Mouse (Mus musculus): ENCODE measurements around the gene Spata20. TPM values are rescaled to one million over a fixed set of nuclear protein-coding genes. Genes with fewer than 3 reads are reported as not detected.
A peak's percentile ranks its signal among the peaks of the same experiment; 100 is the strongest.

Spata20 gene
- polyA plus RNA-seq, 1 experiment from 2014 or later: not detected

GRCm38 (mm10) chr11:94475722-94476121, 10.3 kb downstream of the Spata20 start:
- H3K9ac ChIP-seq (ENCODE audit: low read length): no peak overlapping the region
- H3K4me1 ChIP-seq (replicated peaks; ENCODE audit: control insufficient read depth, insufficient read depth, low read length): peaks cover 12% of the 10 kb centered on the region; the same call in 1 of the 2 replicates
- H3K4me2 ChIP-seq (ENCODE audit: low read depth, low read length, severe bottlenecking): no peak overlapping the region
- no peak overlapping the region for H3K27ac ChIP-seq (ENCODE audit: low read depth, low read length)
- H3K9me3 ChIP-seq (ENCODE audit: control insufficient read depth, low read length): no peaks in the 10 kb centered on the region
- WGBS: 18% methylated on average over 11 of the region's 11 CpGs
- H3K4me3 ChIP-seq (ENCODE audit: low read depth, low read length): no peak overlapping the region
- no peak for ATAC-seq (replicated peaks; ENCODE audit: low FRiP score)
- DNase-seq (ENCODE audit: low spot score): no peak
- peaks cover 22% of the 10 kb centered on the region for H3K27me3 ChIP-seq (ENCODE audit: control insufficient read depth, insufficient read depth, low read length)
- no peaks in the 10 kb centered on the region for H3K36me3 ChIP-seq (ENCODE audit: control insufficient read depth, insufficient read depth, low read length)

- ATAC-seq (replicated peaks; ENCODE audit: low FRiP score): no peak; the same call in 1 of the 2 replicates
- no peaks in the 10 kb centered on the region for H3K9me3 ChIP-seq (ENCODE audit: control insufficient read depth, low read length)
- peak overlapping the region; percentile 77 for H3K4me3 ChIP-seq (ENCODE audit: low read depth, low read length)
- H3K9ac ChIP-seq (ENCODE audit: low read length): no peak overlapping the region
- H3K27me3 ChIP-seq (ENCODE audit: control insufficient read depth, insufficient read depth, low read length): peaks cover 22% of the 10 kb centered on the region
- H3K4me1 ChIP-seq (replicated peaks; ENCODE audit: control insufficient read depth, insufficient read depth, low read length): peaks cover 17% of the 10 kb centered on the region
- 1% methylated on average over 11 of the region's 11 CpGs for WGBS
- H3K36me3 ChIP-seq (ENCODE audit: control insufficient read depth, insufficient read depth, low read length): no peaks in the 10 kb centered on the region
- peak overlapping the region; percentile 100 for H3K4me2 ChIP-seq (ENCODE audit: low read depth, low read length, severe bottlenecking)
- DNase-seq (ENCODE audit: low spot score): no peak
- H3K27ac ChIP-seq (ENCODE audit: low read depth, low read length): no peak overlapping the region
Observed at GRCm38 (mm10) chr11:94474544-94474910, 11.5 kb downstream of the Spata20 start.

DNA sequence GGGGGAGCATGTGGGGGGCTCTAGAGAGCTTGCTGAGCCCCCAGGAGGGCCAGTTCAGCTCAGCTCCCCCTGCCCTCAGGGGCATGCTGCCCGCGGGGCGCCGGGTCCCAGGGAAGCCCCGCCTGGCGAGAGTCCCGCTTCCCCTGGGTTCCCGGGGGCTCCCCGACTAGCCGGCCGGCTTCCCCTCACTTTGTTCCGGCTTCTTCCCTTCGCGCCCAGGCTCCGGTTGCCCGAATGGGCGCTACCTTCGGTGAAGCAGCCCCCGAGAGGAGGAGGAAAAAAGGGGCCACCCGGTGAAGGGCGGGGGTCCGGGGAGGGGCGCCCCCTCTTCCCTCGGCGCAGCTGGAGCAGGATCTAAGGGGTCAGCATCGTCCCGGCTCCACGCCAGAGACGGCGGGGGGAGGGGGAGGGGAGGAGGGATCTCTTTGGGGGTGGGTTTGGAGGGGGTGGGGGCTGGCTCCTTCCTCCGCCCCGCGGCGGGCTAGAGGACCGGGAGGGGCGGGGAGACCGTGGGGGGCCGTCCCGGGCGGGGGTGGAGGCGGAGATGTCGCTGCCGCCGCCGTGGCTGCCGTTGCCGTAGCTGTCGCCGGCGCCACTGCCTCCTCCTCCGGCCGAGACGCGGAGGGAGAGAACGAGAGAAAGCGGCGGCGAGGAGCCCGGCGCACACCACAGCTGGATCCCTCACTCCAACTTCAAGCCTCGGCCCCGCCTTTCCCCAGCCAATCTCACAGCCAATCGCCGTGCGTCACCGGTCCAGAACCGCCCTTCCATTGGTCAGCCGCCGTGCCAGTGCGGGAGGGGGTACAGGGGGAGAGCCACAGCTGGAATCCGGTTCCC, 12.1 kb downstream of the Spata20 start, which contains the start of gene Cacna1g:
Cacna1g (minus strand) TSS at position 492 of the 837 bp plus-strand sequence.
- H3K9ac ChIP-seq (ENCODE audit: low read length): peak within 1 kb of the TSS; percentile 84
- H3K36me3 ChIP-seq (ENCODE audit: control insufficient read depth, insufficient read depth, low read length): no peaks in the 10 kb centered on the region
- 0% methylated on average over 47 of the region's 71 CpGs for WGBS
- peak within 1 kb of the TSS; percentile 77 for H3K4me3 ChIP-seq (ENCODE audit: low read depth, low read length)
- DNase-seq (ENCODE audit: low spot score) (peak; percentile 93), ATAC-seq (replicated peaks; ENCODE audit: low FRiP score) (peak; percentile 90)
- H3K27ac ChIP-seq (ENCODE audit: low read depth, low read length): peak within 1 kb of the TSS; percentile 63
- H3K27me3 ChIP-seq (ENCODE audit: control insufficient read depth, insufficient read depth, low read length): peaks cover 22% of the 10 kb centered on the region
- H3K9me3 ChIP-seq (ENCODE audit: control insufficient read depth, low read length): no peaks in the 10 kb centered on the region
- peak within 1 kb of the TSS; percentile 100 for H3K4me2 ChIP-seq (ENCODE audit: low read depth, low read length, severe bottlenecking)
- H3K4me1 ChIP-seq (replicated peaks; ENCODE audit: control insufficient read depth, insufficient read depth, low read length): peaks cover 23% of the 10 kb centered on the region

DNA sequence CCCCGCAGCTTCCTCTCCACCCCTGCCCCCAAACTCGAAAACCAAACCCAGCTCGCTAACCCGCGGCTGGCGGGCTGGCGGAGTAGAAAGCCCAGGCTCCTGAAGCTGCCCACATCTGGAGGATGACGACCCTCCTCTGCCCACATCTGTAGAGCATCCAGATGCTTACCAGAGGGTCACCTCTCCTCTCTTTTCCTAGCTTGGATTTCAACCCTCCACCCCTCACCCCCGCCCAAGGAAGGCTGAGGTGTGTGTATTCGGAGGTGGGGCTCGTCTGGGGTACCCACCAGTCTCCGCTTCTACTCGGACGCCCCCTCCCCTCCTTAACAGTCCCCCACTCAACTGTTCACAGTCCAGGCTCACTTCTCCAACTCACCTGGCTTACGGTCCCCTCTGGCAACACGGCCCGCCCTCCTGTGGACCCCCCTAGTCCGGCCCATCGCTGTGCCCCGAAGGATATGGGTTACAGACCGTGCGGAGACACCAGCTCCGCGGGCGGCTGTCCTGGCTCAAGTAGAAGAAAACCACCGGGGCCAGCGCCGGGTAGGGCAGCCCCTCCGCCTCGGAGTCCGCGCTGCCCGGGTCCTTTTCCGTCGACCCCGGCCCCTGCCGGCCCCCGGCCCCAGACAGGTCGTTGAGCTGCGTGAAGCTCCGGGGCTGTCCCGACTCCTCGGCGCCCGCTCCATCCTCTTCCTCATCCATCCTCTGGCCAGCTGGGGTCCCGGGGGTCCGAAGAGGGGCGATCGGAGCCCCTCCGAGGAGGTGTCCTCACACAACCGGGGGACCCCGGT, 12.9 kb downstream of the Spata20 start:
- no peak; the same call in 1 of the 2 replicates for ATAC-seq (replicated peaks; ENCODE audit: low FRiP score)
- Histone ChIP-seq H3K36me3 (ENCODE audit: control insufficient read depth, insufficient read depth, low read length) (no peaks in the 10 kb centered on the region), H3K4me3 (ENCODE audit: low read depth, low read length) (peak overlapping the region; percentile 77), H3K27me3 (ENCODE audit: control insufficient read depth, insufficient read depth, low read length) (peaks cover 22% of the 10 kb centered on the region), H3K4me1 (replicated peaks; ENCODE audit: control insufficient read depth, insufficient read depth, low read length) (peaks cover 29% of the 10 kb centered on the region), H3K9me3 (ENCODE audit: control insufficient read depth, low read length) (no peaks in the 10 kb centered on the region), H3K27ac (ENCODE audit: low read depth, low read length) (peak overlapping the region; percentile 63), H3K9ac (ENCODE audit: low read length) (peak overlapping the region; percentile 84), H3K4me2 (ENCODE audit: low read depth, low read length, severe bottlenecking) (peak overlapping the region; percentile 100)
- WGBS: under 1% methylated on average over 52 of the region's 52 CpGs
- DNase-seq (ENCODE audit: low spot score): peak; percentile 76

GRCm38 (mm10) chr11:94472585-94472915, 13.4 kb downstream of the Spata20 start:
- Histone ChIP-seq H3K27ac (ENCODE audit: low read depth, low read length) (no peak overlapping the region), H3K4me1 (replicated peaks; ENCODE audit: control insufficient read depth, insufficient read depth, low read length) (peaks cover 29% of the 10 kb centered on the region), H3K4me3 (ENCODE audit: low read depth, low read length) (peak overlapping the region; percentile 77), H3K9ac (ENCODE audit: low read length) (peak overlapping the region; percentile 84), H3K27me3 (ENCODE audit: control insufficient read depth, insufficient read depth, low read length) (peaks cover 22% of the 10 kb centered on the region), H3K4me2 (ENCODE audit: low read depth, low read length, severe bottlenecking) (peak overlapping the region; percentile 100), H3K9me3 (ENCODE audit: control insufficient read depth, low read length) (no peaks in the 10 kb centered on the region), H3K36me3 (ENCODE audit: control insufficient read depth, insufficient read depth, low read length) (no peaks in the 10 kb centered on the region)
- WGBS: 0% methylated on average over 15 of the region's 15 CpGs
- no peak for DNase-seq (ENCODE audit: low spot score)
- ATAC-seq (replicated peaks; ENCODE audit: low FRiP score): no peak

GRCm38 (mm10) chr11:94471740-94472584, 14.0 kb downstream of the Spata20 start:
- H3K4me2 ChIP-seq (ENCODE audit: low read depth, low read length, severe bottlenecking): peak overlapping the region; percentile 100
- DNase-seq (ENCODE audit: low spot score) (no peak), ATAC-seq (replicated peaks; ENCODE audit: low FRiP score) (no peak)
- peaks cover 29% of the 10 kb centered on the region for H3K4me1 ChIP-seq (replicated peaks; ENCODE audit: control insufficient read depth, insufficient read depth, low read length)
- peak overlapping the region; percentile 84 for H3K9ac ChIP-seq (ENCODE audit: low read length)
- WGBS: 5% methylated on average over 17 of the region's 17 CpGs
- H3K9me3 ChIP-seq (ENCODE audit: control insufficient read depth, low read length): no peaks in the 10 kb centered on the region
- H3K27ac ChIP-seq (ENCODE audit: low read depth, low read length): no peak overlapping the region
- peak overlapping the region; percentile 77 for H3K4me3 ChIP-seq (ENCODE audit: low read depth, low read length)
- H3K36me3 ChIP-seq (ENCODE audit: control insufficient read depth, insufficient read depth, low read length): no peaks in the 10 kb centered on the region
- peaks cover 22% of the 10 kb centered on the region for H3K27me3 ChIP-seq (ENCODE audit: control insufficient read depth, insufficient read depth, low read length)

- Histone ChIP-seq H3K27me3 (ENCODE audit: control insufficient read depth, insufficient read depth, low read length) (peaks cover 17% of the 10 kb centered on the region), H3K4me1 (replicated peaks; ENCODE audit: control insufficient read depth, insufficient read depth, low read length) (peaks cover 27% of the 10 kb centered on the region), H3K4me2 (ENCODE audit: low read depth, low read length, severe bottlenecking) (no peak overlapping the region), H3K9ac (ENCODE audit: low read length) (no peak overlapping the region), H3K4me3 (ENCODE audit: low read depth, low read length) (no peak overlapping the region), H3K27ac (ENCODE audit: low read depth, low read length) (peak overlapping the region; percentile 12; the same call in 1 of the 2 replicates), H3K36me3 (ENCODE audit: control insufficient read depth, insufficient read depth, low read length) (no peaks in the 10 kb centered on the region), H3K9me3 (ENCODE audit: control insufficient read depth, low read length) (no peaks in the 10 kb centered on the region)
- ATAC-seq (replicated peaks; ENCODE audit: low FRiP score) (no peak), DNase-seq (ENCODE audit: low spot score) (no peak)
- WGBS: 26% methylated on average over 7 of the region's 7 CpGs
Observed at GRCm38 (mm10) chr11:94470391-94470790, 15.6 kb downstream of the Spata20 start.

Measured in forebrain, embryonic 11.5 days (tissue).